Mouse (Mus musculus): Measurements from ENCODE around the gene Dnah3.
A peak's percentile ranks its signal among the peaks of the same experiment; 100 is the strongest.

Dnah3 gene

GRCm38 (mm10) chr7:120054016-120054415, 41.1 kb downstream of the Dnah3 start:
- no peak for DNase-seq (ENCODE audit: low spot score)

GRCm38 (mm10) chr7:120050447-120050846, 44.6 kb downstream of the Dnah3 start:
- DNase-seq (ENCODE audit: low spot score): no peak

GRCm38 (mm10) chr7:120043990-120044389, 51.1 kb downstream of the Dnah3 start:
- DNase-seq (ENCODE audit: low spot score): no peak

GRCm38 (mm10) chr7:120036422-120036821, 58.7 kb downstream of the Dnah3 start:
- no peak for DNase-seq (ENCODE audit: low spot score)

- no peak for DNase-seq (ENCODE audit: low spot score)
These were observed 60.1 kb downstream of the Dnah3 start for GRCm38 (mm10) chr7:120034996-120035395.

DNA sequence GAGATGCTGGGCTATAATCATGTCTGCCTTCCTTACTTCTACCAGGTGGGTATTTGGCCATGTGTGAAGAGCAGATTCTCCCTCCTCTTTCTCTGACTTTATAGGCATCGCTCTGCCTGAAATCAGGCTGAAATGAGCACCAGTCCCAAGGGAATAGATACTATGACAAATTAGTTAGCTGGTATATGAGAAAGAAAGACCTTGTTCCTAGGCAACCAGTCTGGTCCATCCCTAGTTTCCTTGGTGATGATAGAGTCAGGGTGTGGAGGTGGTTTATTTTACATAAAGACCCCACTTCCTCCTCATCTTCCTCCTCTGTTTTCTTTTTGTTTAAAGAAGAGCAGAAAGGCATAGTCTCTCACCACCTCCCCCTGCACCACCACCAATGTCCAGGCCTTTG, 60.5 kb downstream of the Dnah3 start:
- DNase-seq (ENCODE audit: low spot score): peak; percentile 12

GRCm38 (mm10) chr7:120028669-120029068, 66.4 kb downstream of the Dnah3 start:
- DNase-seq (ENCODE audit: low spot score): no peak

GRCm38 (mm10) chr7:119997066-119997465, 98.0 kb downstream of the Dnah3 start:
- no peak for DNase-seq (ENCODE audit: low spot score)

GRCm38 (mm10) chr7:119985279-119985912, 109.7 kb downstream of the Dnah3 start:
- no peak for DNase-seq (ENCODE audit: low spot score)

GRCm38 (mm10) chr7:119980170-119980569, 114.9 kb downstream of the Dnah3 start:
- DNase-seq (ENCODE audit: low spot score): no peak

GRCm38 (mm10) chr7:119978576-119978975, 116.5 kb downstream of the Dnah3 start:
- no peak for DNase-seq (ENCODE audit: low spot score)

- no peak for DNase-seq (ENCODE audit: low spot score)
These were observed 117.5 kb downstream of the Dnah3 start for GRCm38 (mm10) chr7:119977574-119977973.

DNA sequence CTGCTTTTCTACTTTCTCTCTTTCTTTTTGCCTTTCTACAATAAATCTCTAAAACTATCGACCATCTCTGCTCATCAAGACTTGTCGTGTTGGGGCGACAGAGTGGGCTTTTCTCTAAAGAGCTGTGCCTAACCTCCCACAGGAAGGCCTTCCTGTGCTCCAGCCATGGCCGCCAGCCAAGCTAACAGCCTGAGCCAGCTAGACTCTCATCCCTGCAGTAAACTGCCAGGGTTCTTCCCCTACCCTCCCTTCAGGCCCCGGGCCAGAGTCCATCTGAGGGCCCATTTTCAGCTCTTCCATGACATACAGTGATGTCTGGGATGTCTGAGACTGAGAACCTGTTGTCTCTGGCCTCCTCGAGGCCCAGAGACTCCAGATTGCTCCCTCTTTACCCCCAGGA, 118.8 kb downstream of the Dnah3 start:
- no peak for DNase-seq (ENCODE audit: low spot score)

- DNase-seq (ENCODE audit: low spot score): peak; percentile 38
These were observed 120.9 kb downstream of the Dnah3 start for GRCm38 (mm10) chr7:119974214-119974613.

DNA sequence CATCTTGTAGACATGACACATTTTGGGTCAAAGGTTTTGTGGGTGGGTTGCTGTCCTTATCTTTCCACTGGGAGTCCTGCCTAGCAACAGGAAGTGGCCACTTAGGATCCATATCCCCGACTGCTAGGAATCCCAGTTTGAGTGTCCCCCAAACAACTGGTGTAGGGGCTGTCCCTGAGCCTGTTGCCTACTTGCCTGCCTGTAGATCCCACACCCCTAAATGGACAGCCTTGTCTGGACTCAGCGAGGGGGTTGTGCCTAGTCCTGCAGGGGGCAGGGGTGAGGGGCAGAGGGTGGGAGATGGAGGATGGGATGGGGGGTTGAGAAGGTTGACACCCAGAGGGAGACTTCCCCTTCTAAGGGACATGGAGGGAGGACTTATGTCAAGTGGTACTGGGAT, 125.8 kb downstream of the Dnah3 start:
- DNase-seq (ENCODE audit: low spot score): no peak

DNA sequence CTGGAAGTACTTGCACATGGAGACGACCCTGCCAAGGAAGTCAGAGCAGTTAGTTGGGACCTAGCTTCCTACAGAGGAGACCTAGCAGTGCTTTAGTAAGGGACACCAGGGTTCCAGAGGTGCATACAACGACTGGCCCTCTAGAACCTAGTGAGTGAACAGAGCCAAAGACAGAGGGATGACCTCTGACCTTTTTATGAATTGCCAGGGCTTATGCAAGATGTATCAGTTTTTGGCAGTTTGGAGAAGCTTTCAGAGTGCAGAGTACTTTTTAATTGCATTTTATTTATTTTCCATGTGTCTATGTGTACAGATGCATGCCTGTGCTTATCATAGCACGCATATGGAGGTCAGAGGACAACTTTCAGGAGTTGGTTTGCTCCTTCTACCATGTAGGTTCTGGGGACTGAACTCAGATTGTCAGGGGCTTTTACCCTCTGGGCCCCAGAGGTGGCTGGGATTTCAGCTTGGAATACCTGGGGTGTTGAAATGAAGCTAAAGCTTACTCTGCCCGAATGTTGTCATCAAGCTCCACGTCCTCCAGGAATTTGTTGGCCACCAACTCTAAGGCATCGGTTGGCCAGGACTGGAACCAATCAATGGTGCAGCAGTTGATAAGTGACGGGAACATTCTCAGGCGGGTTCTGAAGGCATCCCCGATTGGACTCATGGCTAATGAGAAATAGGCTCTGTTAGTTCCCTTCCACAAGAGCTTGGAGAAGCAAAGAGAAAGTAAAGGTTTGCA, 129.3 kb downstream of the Dnah3 start:
- DNase-seq (ENCODE audit: low spot score): no peak

GRCm38 (mm10) chr7:119965205-119965604, 129.9 kb downstream of the Dnah3 start:
- DNase-seq (ENCODE audit: low spot score): no peak

GRCm38 (mm10) chr7:119961107-119961506, 134.0 kb downstream of the Dnah3 start:
- peak; percentile 94 for DNase-seq (ENCODE audit: low spot score)

- no peak for DNase-seq (ENCODE audit: low spot score)
These were observed 134.5 kb downstream of the Dnah3 start for GRCm38 (mm10) chr7:119960546-119960945.

DNA sequence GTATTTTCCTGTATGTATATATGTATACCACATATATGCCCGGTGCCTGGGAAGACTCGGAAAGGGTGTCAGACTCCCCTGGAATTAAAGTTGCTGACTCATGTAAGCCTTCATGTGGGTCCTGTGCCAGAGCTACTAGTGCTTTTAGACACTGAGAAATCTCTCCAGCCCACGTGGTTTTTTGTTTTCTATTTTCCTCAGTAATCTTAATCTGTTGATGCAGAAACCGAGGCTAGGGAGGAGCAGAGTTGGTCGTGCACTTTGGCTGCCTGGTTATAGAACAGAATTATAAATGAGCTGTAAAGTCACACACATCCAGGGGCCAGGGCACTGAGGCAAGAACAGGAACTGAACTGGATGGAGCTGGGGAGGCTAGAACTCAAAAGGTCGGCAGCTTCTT, 135.1 kb downstream of the Dnah3 start:
- no peak for DNase-seq (ENCODE audit: low spot score)

- DNase-seq (ENCODE audit: low spot score): no peak
These were observed 135.6 kb downstream of the Dnah3 start for GRCm38 (mm10) chr7:119959491-119959890.

DNA sequence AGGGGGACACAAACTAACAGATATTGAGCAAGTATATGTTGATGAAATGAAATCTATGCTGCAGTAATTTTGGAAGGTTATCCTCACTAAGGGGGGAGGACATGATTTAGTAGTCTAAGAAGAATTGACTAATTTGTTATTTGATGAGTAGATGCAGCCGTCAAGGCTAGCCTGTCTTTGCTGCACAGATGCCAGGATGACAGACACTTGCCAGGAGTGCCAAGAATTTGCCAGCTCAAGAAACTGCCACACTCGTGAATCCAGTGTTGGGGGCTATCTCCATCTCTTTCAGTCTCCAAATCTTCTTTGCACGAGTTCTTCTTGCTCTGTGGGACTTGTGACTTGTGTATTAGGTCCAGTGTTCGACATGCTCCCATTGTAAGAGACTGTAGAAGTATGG, 136.0 kb downstream of the Dnah3 start:
- no peak for DNase-seq (ENCODE audit: low spot score)

GRCm38 (mm10) chr7:119957421-119957820, 137.7 kb downstream of the Dnah3 start:
- no peak for DNase-seq (ENCODE audit: low spot score)

DNA sequence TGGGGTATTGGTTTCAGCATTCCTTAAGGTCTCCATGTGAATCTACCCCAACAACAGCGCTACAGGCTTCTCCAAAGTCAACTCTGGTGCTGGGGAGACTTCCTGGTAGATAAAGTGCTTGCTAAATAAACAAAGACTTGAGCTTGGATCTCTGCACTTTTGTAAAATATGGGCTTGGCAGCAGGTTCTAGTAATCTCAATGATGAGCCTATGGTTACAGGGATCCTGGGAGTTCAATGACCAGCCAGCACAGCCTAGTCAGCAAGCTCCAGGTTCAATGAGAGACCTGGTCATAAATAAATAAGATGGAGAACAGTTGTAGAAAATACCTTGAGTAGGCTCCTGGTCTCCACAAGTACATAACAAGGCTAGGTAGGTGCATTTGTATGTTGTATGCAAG, 141.0 kb downstream of the Dnah3 start:
- no peak for DNase-seq (ENCODE audit: low spot score)

Data from MN1 (cell line).